Mouse (Mus musculus): Measurements from ENCODE around the gene Serpina3m. TPM values are rescaled to one million over a fixed set of nuclear protein-coding genes. Genes with fewer than 3 reads are reported as not detected.

Serpina3m gene
- total RNA-seq, 2 experiments from 2014 or later = not detected

Other genes starting within 250 kb of the Serpina3m start
- not detected in 2 replicates for gene Serpina5, start 237.4 kb upstream of the Serpina3m start, total RNA-seq (2014; fragmentation: Nextera tagmentation)
- not detected in 2 replicates for gene Serpina5, start 237.4 kb upstream of the Serpina3m start, total RNA-seq (2017)
- not detected in 2 replicates for gene Serpina3a, start 225.8 kb upstream of the Serpina3m start, total RNA-seq (2014; fragmentation: Nextera tagmentation)
- not detected in 2 replicates for gene Serpina3a, start 225.8 kb upstream of the Serpina3m start, total RNA-seq (2017)
- gene Serpina3b, start 210.5 kb upstream of the Serpina3m start, total RNA-seq (2014; fragmentation: Nextera tagmentation) = not detected in 2 replicates
- not detected in 2 replicates for gene Serpina3b, start 210.5 kb upstream of the Serpina3m start, total RNA-seq (2017)
- gene Serpina3c, start 184.6 kb upstream of the Serpina3m start, total RNA-seq (2014; fragmentation: Nextera tagmentation) = not detected in 2 replicates
- gene Serpina3c, start 184.6 kb upstream of the Serpina3m start, total RNA-seq (2017) = not detected in 2 replicates
- gene Serpina3f, start 123.9 kb upstream of the Serpina3m start, total RNA-seq (2014; fragmentation: Nextera tagmentation) = 0.69 TPM in 1 of 2 replicates, not detected in the other
- 0.62 and 1.6 TPM in 2 replicates for gene Serpina3f, start 123.9 kb upstream of the Serpina3m start, total RNA-seq (2017)
- gene Serpina3g, start 102.2 kb upstream of the Serpina3m start, total RNA-seq (2014; fragmentation: Nextera tagmentation) = 30.4 and 34.2 TPM in 2 replicates
- gene Serpina3g, start 102.2 kb upstream of the Serpina3m start, total RNA-seq (2017) = 26.5 and 29.7 TPM in 2 replicates
- gene Serpina3i, start 75.4 kb upstream of the Serpina3m start, total RNA-seq (2014; fragmentation: Nextera tagmentation) = not detected in 2 replicates
- gene Serpina3i, start 75.4 kb upstream of the Serpina3m start, total RNA-seq (2017) = not detected in 2 replicates
- not detected in 2 replicates for gene Serpina3j, start 23.9 kb upstream of the Serpina3m start, total RNA-seq (2014; fragmentation: Nextera tagmentation)
- gene Serpina3j, start 23.9 kb upstream of the Serpina3m start, total RNA-seq (2017) = not detected in 2 replicates
- gene Serpina3k, start within 50 bp of the Serpina3m start, total RNA-seq (2014; fragmentation: Nextera tagmentation) = not detected in 2 replicates
- gene Serpina3k, start within 50 bp of the Serpina3m start, total RNA-seq (2017) = not detected in 2 replicates
- gene Serpina3n, start 68.2 kb downstream of the Serpina3m start, total RNA-seq (2014; fragmentation: Nextera tagmentation) = not detected in 2 replicates
- not detected in 2 replicates for gene Serpina3n, start 68.2 kb downstream of the Serpina3m start, total RNA-seq (2017)
- gene Gsc, start 134.8 kb downstream of the Serpina3m start, total RNA-seq (2014; fragmentation: Nextera tagmentation) = not detected in 2 replicates
- not detected in 2 replicates for gene Gsc, start 134.8 kb downstream of the Serpina3m start, total RNA-seq (2017)